Mouse (Mus musculus): ENCODE data around the gene Znrf2.

DNA sequence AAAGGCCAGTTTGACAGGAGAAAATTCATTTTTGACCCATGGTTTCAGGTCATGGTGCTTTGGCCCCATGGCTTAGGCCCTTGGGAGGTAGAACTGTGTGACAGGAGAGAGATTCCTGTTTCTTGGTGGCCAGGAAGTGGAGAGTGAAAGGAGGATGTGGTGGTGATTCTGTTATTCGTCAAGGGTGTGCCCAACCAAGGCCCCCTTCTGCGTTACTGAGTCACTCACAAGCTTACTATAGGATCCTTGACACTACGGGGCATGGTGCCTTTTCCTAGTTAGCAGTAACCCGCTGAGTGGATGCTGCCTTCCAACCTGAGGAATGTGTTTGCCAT is 50.7 kb downstream of the Znrf2 start:
- TF ChIP-seq EP300 (IDR thresholded peaks at IDR 0.05; ENCODE audit: low read depth in 1 of 2, low read length in 2 of 2) (no peak), ZC3H11A (IDR thresholded peaks at IDR 0.05; ENCODE audit: low read depth, low read length) (no peak), USF1 (IDR thresholded peaks at IDR 0.05; ENCODE audit: low read depth, low read length) (no peak)
